26 mouse cellular contexts compared by ENCODE assay signal in the genomic region with DNA sequence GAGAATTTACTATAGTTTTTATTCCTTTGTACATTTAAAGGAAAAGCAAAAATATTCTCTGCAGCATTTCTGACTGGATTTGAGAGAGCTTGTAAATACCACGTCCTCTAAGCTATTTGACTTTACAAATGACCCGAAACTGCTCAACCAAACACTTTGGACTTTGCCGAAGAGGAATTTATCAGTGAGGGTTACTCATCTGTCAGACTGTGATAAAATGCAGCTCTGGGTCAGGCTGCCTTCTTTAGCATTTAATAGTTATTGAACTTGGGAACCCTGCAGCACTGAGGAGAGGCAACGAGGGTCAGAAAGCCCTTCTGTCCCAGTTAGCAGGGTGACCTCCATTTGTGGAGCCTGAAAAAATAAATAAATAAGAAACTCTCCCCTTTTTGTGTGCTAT. TPM values are rescaled to one million over a fixed set of nuclear protein-coding genes. Genes with fewer than 3 reads are reported as not detected.
DNase-seq lines count a peak whose midpoint lies in the region; ATAC-seq and TF ChIP-seq lines count a peak whose summit lies in the region.
"Had no signal": no experiment of that assay in that cellular context is flagged by ENCODE, and none has a peak within 500 bp of the region (broad histone marks: within the 10 kb centered on the region; RNA-seq: fewer than 3 reads in every experiment).

No protein-coding gene starts in this region.

- peak; percentile 37 for DNase-seq in adrenal gland, adult 2 months
- no peak for DNase-seq in adrenal gland, postnatal 36 days
- peak; percentile 12 for DNase-seq in kidney, adult 11 months
- no peak for DNase-seq in kidney, postnatal 14 days
- DNase-seq in kidney, postnatal 0 days (ENCODE audit: low spot score): peak; percentile 46
- peak; percentile 12 for DNase-seq in NIH3T3 (ENCODE audit: low read depth)
- DNase-seq in thymus, postnatal 36 days: no peak
- DNase-seq: adrenal gland, postnatal 14 days; cerebellum, adult 11-12 months; cerebellum, adult 8-10 months; cerebellum, postnatal 10 days; cerebellum, postnatal 36 days; forebrain, postnatal 0 days; gastrocnemius, adult 2 months; gastrocnemius, postnatal 14 days; heart, adult 18-20 months; heart, postnatal 14 days; heart, postnatal 4 days had no signal

- no peak overlapping the region for H3K9ac ChIP-seq in kidney, postnatal 0 days (ENCODE audit: low read depth, low read length)
- no peak overlapping the region for H3K9ac ChIP-seq in kidney, embryonic 14.5 days (ENCODE audit: low read depth, low read length)
- H3K9ac ChIP-seq: embryonic facial prominence, embryonic 12.5 days; embryonic facial prominence, embryonic 15.5 days; forebrain, postnatal 0 days; heart, embryonic 13.5 days; hindbrain, embryonic 14.5 days had no signal

- H3K4me1 ChIP-seq in kidney, postnatal 0 days (replicated peaks; ENCODE audit: insufficient read depth, low read length): no peaks in the 10 kb centered on the region
- H3K4me1 ChIP-seq in kidney, embryonic 14.5 days (ENCODE audit: control insufficient read depth, insufficient read depth, low read length): no peaks in the 10 kb centered on the region
- H3K4me1 ChIP-seq: embryonic facial prominence, embryonic 12.5 days; embryonic facial prominence, embryonic 15.5 days had no signal

- H3K27me3 ChIP-seq in kidney, postnatal 0 days (ENCODE audit: insufficient read depth, low read length): no peaks in the 10 kb centered on the region
- H3K27me3 ChIP-seq in kidney, embryonic 14.5 days (ENCODE audit: control insufficient read depth, insufficient read depth, low read length): no peaks in the 10 kb centered on the region
- H3K27me3 ChIP-seq: embryonic facial prominence, embryonic 12.5 days; embryonic facial prominence, embryonic 15.5 days; heart, embryonic 13.5 days; Patski had no signal

- no peak for TF ChIP-seq CTCF in kidney, postnatal 0 days (IDR thresholded peaks at IDR 0.05; ENCODE audit: low read depth)

- H3K4me2 ChIP-seq in kidney, postnatal 0 days (ENCODE audit: low read length): no peak overlapping the region
- H3K4me2 ChIP-seq in kidney, embryonic 14.5 days (replicated peaks; ENCODE audit: low read depth, low read length): no peak overlapping the region
- H3K4me2 ChIP-seq: embryonic facial prominence, embryonic 12.5 days; embryonic facial prominence, embryonic 15.5 days; heart, embryonic 13.5 days; hindbrain, embryonic 14.5 days had no signal

- no peaks in the 10 kb centered on the region for H3K9me3 ChIP-seq in kidney, postnatal 0 days (replicated peaks; ENCODE audit: low read length)
- H3K9me3 ChIP-seq in kidney, embryonic 14.5 days (ENCODE audit: control insufficient read depth, low read length): no peaks in the 10 kb centered on the region
- H3K9me3 ChIP-seq: embryonic facial prominence, embryonic 12.5 days; embryonic facial prominence, embryonic 15.5 days had no signal

- H3K27ac ChIP-seq in kidney, postnatal 0 days: no peak overlapping the region
- H3K27ac ChIP-seq in kidney, embryonic 14.5 days (ENCODE audit: low read depth, low read length): no peak overlapping the region
- H3K27ac ChIP-seq: embryonic facial prominence, embryonic 12.5 days; embryonic facial prominence, embryonic 15.5 days; gastrocnemius, adult 2 months; heart, embryonic 13.5 days; hindbrain, embryonic 14.5 days; hindbrain, postnatal 0 days had no signal

- no peak overlapping the region for H3K4me3 ChIP-seq in kidney, postnatal 0 days (replicated peaks; ENCODE audit: low read depth, low read length)
- H3K4me3 ChIP-seq in kidney, embryonic 14.5 days (ENCODE audit: low read length): no peak overlapping the region
- H3K4me3 ChIP-seq: embryonic facial prominence, embryonic 12.5 days; embryonic facial prominence, embryonic 15.5 days; gastrocnemius, adult 2 months; heart, embryonic 13.5 days had no signal

- no peak for ATAC-seq in kidney, postnatal 0 days (replicated peaks; ENCODE audit: low FRiP score, low read depth)
- no peak for ATAC-seq in kidney, embryonic 14.5 days (ENCODE audit: low FRiP score, low TSS enrichment)
- ATAC-seq: forebrain, embryonic 14.5 days; forebrain, postnatal 0 days; hindbrain, postnatal 0 days; Patski had no signal

- 22% methylated on average over 4 of the region's 4 CpGs for WGBS in kidney, postnatal 0 days
- 27% methylated on average over 4 of the region's 4 CpGs for WGBS in kidney, embryonic 14.5 days

- H3K36me3 ChIP-seq in kidney, postnatal 0 days (ENCODE audit: insufficient read depth, low read length): no peaks in the 10 kb centered on the region
- no peaks in the 10 kb centered on the region for H3K36me3 ChIP-seq in kidney, embryonic 14.5 days (ENCODE audit: control insufficient read depth, insufficient read depth, low read length)
- H3K36me3 ChIP-seq: embryonic facial prominence, embryonic 12.5 days; embryonic facial prominence, embryonic 15.5 days; heart, embryonic 13.5 days had no signal

RNA-seq across cellular contexts. Expression of gene Fdx1, which starts 40.1 kb away (rescaled TPM):
- 1,000 to 10,000 TPM; 1,986 to 2,305 TPM for total RNA-seq in adrenal gland, adult 2 months (2021)
- polyA plus RNA-seq in adrenal gland, adult 2 months (2012; rRNA removed): 10,930 and 16,655 TPM in 2 replicates
- 1,000 to 10,000 TPM; 2,132 to 4,124 TPM for total RNA-seq in adrenal gland, postnatal 36 days (2021)
- 220 and 228 TPM in 2 replicates for polyA plus RNA-seq in kidney, postnatal 0 days (2015; fragmentation: Nextera tagmentation; extraction: Ambion mirVana)
- 93.5 and 110 TPM in 2 replicates for polyA plus RNA-seq in kidney, embryonic 14.5 days (2014; fragmentation: Nextera tagmentation; extraction: Ambion mirVana)

RNA-seq across cellular contexts. Expression of gene Rdx, which starts 43.5 kb away (rescaled TPM):
- total RNA-seq in adrenal gland, adult 2 months (2021): 100 to 1,000 TPM; 110 to 120 TPM
- polyA plus RNA-seq in adrenal gland, adult 2 months (2012; rRNA removed): 6.2 and 8.4 TPM in 2 replicates
- total RNA-seq in adrenal gland, postnatal 36 days (2021): 100 to 1,000 TPM; 120 to 138 TPM
- 137 and 143 TPM in 2 replicates for polyA plus RNA-seq in kidney, postnatal 0 days (2015; fragmentation: Nextera tagmentation; extraction: Ambion mirVana)
- 158 and 184 TPM in 2 replicates for polyA plus RNA-seq in kidney, embryonic 14.5 days (2014; fragmentation: Nextera tagmentation; extraction: Ambion mirVana)

Comparison
In these comparisons a context has a peak if more than half of its experiments do, and no peak if none do; other contexts are left out.
1. DNase-seq: peak in adrenal gland, adult 2 months (single experiment), kidney, adult 11 months (single experiment), kidney, postnatal 0 days (single experiment) and NIH3T3 (single experiment); none in adrenal gland, postnatal 36 days (0 of 2), kidney, postnatal 14 days (single experiment) and thymus, postnatal 36 days (0 of 2).
2. RNA of gene Fdx1, which starts 40.1 kb away (polyA plus RNA-seq): 10,930 to 16,655 TPM in adrenal gland, adult 2 months; 220 to 228 TPM in kidney, postnatal 0 days and 93.5 to 110 TPM in kidney, embryonic 14.5 days; every median in the first group is over 10 times any median in the second.
3. RNA of gene Rdx, which starts 43.5 kb away (polyA plus RNA-seq): 158 to 184 TPM in kidney, embryonic 14.5 days and 137 to 143 TPM in kidney, postnatal 0 days; 6.2 to 8.4 TPM in adrenal gland, adult 2 months; every median in the first group is over 10 times any median in the second.